Mouse (Mus musculus): ENCODE results near the gene Ubxn2a.
"Not testable (repeated sequence)": the region's sequence is repeated elsewhere in the genome, so short reads cannot be mapped to it uniquely, and the experiment has no call there.

The Ubxn2a gene

DNA sequence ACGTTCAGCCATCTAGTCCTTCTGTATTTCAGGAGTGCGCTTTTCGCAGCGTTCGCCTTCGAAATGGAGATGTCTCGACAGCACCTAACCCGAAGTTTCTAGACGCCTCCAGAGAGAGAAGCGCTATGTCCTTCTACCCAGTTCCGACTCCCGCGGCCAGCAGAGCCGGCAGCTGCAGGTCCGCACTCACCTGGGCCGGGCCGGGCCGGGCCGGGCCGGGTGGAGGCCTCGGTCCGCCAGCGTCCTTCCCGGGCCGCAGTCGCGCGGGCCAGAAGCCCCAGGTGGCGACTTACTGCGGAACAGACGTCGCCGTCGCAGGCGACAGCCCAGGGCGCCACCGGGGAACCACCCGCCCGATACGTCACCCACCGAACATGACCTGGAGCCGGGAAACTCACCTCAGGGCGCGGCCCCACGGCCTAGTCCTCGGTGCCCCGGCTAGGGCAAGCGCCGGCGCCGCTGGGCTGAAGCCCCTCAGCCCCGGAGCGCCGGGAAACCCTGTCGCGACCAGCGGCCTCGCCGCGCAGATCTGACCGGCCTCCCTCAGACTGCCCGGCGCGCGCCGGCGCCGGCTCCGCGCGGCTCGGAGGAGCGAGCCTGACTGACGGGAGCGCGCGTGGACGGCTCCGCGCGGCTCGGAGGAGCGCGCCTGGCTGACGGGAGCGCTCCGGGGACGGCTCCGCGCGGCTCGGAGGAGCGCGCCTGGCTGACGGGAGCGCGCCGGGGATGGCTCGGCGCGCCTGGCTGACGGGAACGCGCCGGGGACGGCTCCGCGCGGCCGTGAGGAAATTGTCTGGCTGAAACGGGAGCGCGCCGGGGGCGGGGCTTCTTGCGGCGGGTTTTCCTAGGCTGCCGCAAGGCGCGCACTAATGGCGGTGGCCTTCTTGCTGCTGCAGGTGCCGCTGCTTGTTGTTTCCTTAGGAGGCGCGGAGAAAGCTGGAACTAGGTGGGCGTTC lies at the start of gene Ubxn2a:
Gene Ubxn2a (minus strand): TSS at position 755 of the 956 bp plus-strand sequence.
- peak; percentile 96 to 97 for DNase-seq

DNA sequence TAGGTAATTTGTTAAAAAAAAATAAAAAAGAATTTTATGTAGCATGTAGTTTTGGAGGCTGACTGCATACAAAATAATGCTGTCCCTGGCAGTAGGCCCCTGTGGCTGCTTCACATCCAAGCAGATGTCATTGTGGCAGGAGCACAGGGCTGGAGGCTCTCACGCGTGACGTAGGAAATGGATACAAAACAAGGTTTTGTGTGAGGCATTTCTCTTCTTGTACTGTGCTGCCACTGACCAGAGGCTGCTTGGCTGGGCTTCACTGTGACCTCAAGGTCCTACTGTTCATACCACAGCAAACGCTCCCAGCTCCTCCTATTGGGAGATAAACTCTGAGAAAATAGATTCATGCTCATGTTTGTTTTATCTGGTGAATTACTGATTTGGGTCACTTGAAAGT lies 45.7 kb upstream of the Ubxn2a start:
- DNase-seq: no peak

DNA sequence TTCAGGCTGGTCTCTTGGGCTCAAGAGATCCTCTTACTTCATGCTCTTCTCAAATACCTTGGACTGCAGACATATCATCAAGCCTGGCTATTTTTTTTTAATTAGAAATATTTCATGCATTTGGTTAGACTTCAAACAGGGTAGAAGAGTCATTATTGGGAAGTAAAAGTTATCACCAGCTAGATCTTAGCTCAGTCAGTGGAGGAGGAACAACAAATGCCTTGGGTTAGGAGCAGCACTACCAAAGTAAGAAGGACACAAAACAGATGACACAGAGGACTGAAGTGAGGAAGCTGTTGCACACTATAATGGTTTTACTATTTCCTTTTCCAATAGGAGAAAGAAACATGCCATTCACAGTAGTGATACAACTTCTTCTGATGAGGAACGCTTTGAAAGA lies 44.8 kb upstream of the Ubxn2a start:
- no peak for DNase-seq

DNA sequence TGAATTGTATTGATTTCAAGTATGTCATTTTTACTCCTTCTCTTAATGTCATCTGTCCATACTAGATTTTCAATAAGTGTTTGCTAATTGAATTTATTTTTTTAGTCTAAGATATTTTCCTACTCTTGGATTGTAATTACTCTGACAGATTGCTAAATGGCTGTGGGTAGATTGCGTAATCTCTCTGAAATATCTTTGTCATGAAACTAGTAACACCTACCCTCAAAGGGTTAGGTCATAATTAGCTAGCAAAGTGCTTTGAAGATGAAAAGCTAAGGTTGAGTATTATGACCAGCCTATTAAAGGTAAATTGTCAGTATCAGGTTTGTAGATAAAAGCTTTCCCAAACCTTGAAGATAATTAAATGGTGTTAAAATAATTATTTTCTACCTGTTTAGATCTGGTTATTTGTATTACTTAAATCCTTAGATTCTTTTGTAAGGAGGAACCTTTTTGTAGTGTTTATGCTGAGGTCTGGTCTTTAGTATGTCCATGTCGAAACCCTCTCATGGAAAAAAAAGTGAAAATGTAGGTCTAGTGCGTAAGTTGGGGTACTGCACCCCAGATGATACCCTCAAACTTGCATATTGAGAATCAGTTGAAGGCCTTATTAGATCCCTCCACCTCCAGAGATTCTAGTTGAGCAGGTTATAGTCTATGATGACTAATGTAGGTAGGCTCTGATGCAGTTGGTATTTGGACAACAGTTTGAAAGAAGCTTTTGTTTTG lies 23.5 kb upstream of the Ubxn2a start:
- DNase-seq: no peak

DNA sequence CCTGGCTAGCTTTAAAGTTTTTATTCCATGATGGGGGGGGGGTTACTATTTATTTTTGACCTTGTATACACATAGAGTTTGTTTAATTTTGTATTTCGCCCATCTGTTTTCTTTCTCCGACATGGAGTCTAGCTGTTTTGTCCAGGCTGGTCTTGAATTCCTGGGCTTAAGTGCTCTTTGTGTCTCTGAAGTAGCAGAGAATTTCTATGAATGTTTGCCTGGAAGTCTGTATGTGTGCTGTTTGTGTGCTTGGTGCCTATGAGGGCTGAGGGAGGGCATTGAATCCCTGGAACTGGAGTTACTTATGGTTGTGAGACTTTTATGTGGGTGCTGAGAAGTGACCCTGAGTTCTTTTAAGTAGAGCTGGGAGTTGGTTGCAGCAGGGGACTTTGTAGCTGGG lies 20.7 kb upstream of the Ubxn2a start:
- no peak for DNase-seq

DNA sequence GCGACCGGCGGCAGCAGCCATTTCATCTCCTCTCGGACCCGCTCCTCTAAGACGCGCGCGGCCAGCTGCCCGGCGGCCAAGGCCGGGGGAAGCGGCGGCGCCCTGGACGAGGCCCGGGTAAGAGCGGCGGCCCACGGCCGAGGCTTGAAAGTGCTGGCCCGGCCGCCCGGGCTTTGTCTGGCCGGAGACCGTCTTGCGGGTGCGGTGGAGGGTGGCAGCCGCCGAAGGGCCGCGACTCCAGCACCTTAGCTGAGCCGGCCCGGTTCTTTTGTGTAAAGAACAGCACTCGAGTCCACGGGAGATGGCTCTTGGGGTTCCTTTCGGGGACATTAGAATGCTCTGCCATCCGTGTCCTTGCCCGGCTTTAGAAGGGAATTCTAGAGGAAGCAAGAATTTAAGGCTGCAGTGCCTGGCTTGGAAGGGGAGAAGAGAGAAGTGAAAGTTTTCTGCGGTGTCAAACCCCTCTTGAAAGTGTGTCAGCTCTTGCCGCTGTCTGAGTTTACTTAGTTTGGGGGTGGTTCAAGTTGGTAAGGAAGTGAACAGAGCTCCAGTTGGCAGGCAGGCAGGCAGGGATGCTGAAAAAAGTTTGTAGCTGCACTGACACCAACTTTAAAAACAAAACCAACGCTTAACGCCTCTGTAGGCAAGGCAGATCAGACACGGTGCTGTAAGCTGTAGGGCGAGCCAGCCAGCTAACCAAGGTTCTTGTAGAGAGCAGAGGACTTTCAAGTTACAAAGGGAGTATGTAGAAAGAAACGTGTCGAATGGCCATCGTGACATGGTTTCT lies 10.5 kb upstream of the Ubxn2a start:
- peak; percentile 61 to 66 for DNase-seq

- DNase-seq: peak; percentile 96 to 98
These were observed 9.7 kb upstream of the Ubxn2a start, which contains the start of gene Atad2b for GRCm38 (mm10) chr12:4916994-4917804. Gene Atad2b, plus strand, starts transcription at chr12:4917353.

GRCm38 (mm10) chr12:4914944-4915343 lies 7.4 kb upstream of the Ubxn2a start:
- no peak for DNase-seq

GRCm38 (mm10) chr12:4914441-4914840 lies 6.9 kb upstream of the Ubxn2a start:
- DNase-seq: no peak

DNA sequence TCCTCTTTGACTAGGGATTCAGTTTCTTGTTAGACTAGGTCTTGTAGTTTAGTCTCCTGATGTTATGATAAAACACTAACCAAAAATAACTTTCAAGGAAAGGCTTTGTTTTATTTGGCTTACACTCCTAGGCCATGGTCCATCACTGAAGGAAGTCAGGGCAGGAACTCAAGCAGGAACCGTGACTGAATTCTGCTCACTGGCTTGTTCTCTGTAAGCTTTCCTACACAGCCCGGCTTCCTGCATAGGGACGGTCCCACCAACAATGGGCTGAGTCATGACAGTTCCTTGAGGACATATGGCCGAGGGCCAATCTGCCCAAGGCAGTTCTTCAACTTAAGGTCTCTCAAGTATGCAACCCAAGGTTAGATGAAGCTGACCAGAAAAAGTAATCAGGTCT lies 4.2 kb upstream of the Ubxn2a start:
- DNase-seq: no peak

DNA sequence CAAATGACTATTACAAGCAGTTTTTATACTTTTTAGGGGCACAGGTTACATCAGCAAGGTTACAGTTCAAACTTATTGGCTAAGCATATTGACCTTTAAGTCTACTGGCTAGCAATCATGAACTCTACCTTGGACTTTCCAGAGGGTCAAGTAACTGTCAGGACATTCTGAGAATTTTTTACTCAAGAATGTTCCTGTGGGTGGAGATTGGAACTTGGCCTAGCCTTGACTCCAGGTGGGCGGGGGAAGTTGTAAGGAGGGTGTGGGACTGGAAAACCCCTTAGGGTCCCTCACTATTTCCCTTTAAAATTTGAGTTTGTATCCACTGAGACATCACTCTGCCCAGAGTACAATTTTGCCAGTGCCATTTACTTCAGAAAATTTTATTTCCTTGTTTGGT lies 3.0 kb upstream of the Ubxn2a start:
- DNase-seq: not testable (repeated sequence)

DNA sequence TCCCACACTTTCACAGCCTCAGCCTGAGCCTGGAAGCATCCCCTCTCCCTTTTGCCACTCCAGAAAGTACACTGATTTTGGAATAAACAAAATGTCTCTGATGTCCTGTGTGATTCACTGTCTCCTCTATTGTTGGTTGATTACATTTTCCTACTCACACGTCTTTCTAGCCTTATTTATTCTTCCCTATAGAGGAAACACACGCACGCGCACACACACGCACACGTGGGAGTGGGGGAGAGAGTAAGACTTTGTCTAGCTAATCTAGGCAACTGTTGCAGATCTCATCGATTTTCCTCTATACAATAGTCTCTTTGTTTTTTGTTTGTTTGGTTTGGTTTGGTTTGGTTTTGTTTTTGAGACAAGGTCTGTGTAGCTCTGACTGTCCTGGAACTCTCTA lies 886 bp upstream of the Ubxn2a start:
- no peak for DNase-seq

GRCm38 (mm10) chr12:4906476-4906875 lies 1.0 kb downstream of the Ubxn2a start:
- no peak for DNase-seq

GRCm38 (mm10) chr12:4905946-4906345 lies 1.6 kb downstream of the Ubxn2a start:
- DNase-seq: peak; percentile 10 to 13

- DNase-seq: no peak
These were observed 9.5 kb downstream of the Ubxn2a start for GRCm38 (mm10) chr12:4898024-4898423.

DNA sequence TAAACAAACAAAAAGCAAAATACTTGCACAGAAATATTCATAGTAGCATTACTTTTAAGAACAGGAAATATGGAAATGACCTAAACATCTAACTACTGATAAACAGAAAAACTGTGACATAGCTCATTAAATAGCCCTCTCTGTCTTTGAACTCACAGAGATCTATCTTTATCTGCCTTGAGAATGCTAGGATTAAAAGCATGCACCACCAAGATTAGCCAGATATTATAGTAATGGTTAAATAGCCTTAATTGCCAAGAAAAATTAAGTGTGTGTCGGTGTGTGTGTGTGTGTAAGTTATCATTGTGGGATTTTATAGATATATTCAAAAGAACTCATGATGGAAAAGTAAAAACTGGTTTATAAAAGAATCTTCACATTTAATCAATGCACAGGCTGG lies 17.6 kb downstream of the Ubxn2a start:
- no peak for DNase-seq

- no peak for DNase-seq
These were observed 18.3 kb downstream of the Ubxn2a start for GRCm38 (mm10) chr12:4889251-4889650.

DNA sequence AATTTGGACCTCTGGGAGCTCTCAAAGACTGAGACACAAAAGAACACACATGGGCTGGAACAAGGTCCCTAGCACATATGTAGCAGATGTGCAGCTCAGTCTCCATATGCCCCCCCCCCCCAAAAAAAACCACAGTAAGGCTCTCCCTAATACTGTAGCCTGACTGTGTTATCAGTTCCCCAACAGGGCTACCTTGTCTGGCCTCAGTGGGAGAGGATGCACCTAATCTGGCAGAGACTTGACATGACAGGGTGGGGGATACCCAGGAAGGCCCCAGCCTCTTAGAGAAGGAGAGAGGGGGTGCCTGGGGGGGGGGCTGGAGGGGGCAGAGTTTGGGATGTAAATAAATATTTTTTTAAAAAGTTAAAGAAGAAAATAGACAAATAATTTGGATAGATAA lies 18.8 kb downstream of the Ubxn2a start:
- no peak for DNase-seq

GRCm38 (mm10) chr12:4886581-4886980 lies 20.9 kb downstream of the Ubxn2a start:
- DNase-seq: not testable (repeated sequence)

DNA sequence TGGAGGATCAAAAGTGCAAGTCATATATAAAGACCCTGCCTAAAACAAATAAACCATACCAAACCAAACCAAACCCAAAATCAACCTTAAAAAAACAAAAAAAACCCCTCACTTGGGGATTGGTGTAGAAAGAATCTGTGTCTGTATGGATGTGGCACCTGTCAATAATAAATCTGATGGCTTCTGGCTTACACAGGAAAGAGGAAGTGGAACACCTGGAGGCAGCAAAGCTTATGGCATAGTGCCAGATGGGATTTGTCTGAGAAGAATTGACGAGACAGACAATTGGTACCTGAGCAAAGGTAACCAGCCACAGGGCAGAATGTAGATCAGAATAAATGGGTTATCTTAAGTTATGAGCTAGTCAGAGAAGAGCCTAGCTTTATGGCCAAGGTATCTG lies 22.4 kb downstream of the Ubxn2a start:
- no peak for DNase-seq

DNA sequence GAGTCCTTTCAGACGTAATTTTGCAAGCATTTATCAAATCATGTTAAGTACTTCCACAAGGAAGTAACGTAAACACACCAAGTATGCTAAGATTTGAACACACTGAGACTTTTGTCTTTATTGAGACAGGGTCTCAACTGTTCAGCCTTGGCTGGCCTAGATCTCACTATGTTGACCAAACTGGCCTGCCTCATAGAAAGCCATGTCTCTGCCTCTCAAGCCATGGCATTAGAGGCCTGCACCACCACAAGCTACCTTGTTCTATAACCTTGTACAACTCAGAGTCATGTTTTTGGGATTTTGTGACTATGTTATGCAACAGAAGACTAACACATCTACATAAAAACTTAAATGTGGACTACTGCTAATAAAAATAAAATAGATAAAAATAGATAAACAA lies 25.4 kb downstream of the Ubxn2a start:
- DNase-seq: no peak

DNA sequence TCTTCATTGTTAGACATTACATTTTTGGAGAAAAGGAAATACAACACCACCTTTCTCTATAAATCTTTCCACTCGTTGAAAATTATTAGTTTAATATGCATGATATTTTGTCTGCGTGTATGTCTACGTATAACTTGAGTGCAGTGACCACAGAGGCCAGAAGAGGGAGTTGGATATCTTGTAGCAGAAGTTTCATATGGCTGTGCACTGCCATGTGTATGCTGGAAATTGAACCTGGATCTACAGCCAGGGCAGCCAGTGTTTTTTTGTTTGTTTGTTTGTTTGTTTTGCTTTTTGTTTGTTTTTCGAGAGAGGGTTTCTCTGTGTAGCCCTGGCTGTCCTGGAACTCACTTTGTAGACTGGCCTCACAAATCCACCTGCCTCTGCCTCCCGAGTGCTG lies 28.5 kb downstream of the Ubxn2a start:
- no peak for DNase-seq
